Mouse (Mus musculus) cerebellum, adult 8-10 months (tissue): ENCODE results near the gene Tcf20.
"Not testable (repeated sequence)": the region's sequence is repeated elsewhere in the genome, so short reads cannot be mapped to it uniquely, and the experiment has no call there.

Experiments used
- DNase-seq: peaks from one replicate; pipeline ENCODE4 v3.0.0; 2022

The Tcf20 gene

GRCm38 (mm10) chr15:82896336-82896735, 91.3 kb downstream of the Tcf20 start:
- DNase-seq: no peak

GRCm38 (mm10) chr15:82890470-82890869, 97.2 kb downstream of the Tcf20 start:
- no peak for DNase-seq

- DNase-seq: no peak
Measured at GRCm38 (mm10) chr15:82889426-82889825, 98.2 kb downstream of the Tcf20 start.

GRCm38 (mm10) chr15:82888466-82888865, 99.2 kb downstream of the Tcf20 start:
- no peak for DNase-seq

GRCm38 (mm10) chr15:82877309-82877708, 110.4 kb downstream of the Tcf20 start:
- DNase-seq: no peak

GRCm38 (mm10) chr15:82876863-82877262, 110.8 kb downstream of the Tcf20 start:
- no peak for DNase-seq

GRCm38 (mm10) chr15:82872037-82872436, 115.6 kb downstream of the Tcf20 start:
- no peak for DNase-seq

- not testable (repeated sequence) for DNase-seq
Measured at GRCm38 (mm10) chr15:82866286-82866685, 121.4 kb downstream of the Tcf20 start.

- no peak for DNase-seq
Measured at GRCm38 (mm10) chr15:82863674-82864073, 124.0 kb downstream of the Tcf20 start.

GRCm38 (mm10) chr15:82856652-82857378, 130.9 kb downstream of the Tcf20 start:
- DNase-seq: no peak

GRCm38 (mm10) chr15:82856065-82856464, 131.6 kb downstream of the Tcf20 start:
- DNase-seq: no peak

- DNase-seq: no peak
Measured at GRCm38 (mm10) chr15:82839146-82839545, 148.5 kb downstream of the Tcf20 start.

GRCm38 (mm10) chr15:82829917-82830316, 157.8 kb downstream of the Tcf20 start:
- no peak for DNase-seq

GRCm38 (mm10) chr15:82825866-82826265, 161.8 kb downstream of the Tcf20 start:
- no peak for DNase-seq

GRCm38 (mm10) chr15:82822347-82822746, 165.3 kb downstream of the Tcf20 start:
- DNase-seq: no peak

- DNase-seq: no peak
Measured at GRCm38 (mm10) chr15:82821657-82822056, 166.0 kb downstream of the Tcf20 start.

- DNase-seq: no peak
Measured at GRCm38 (mm10) chr15:82815296-82815695, 172.4 kb downstream of the Tcf20 start.

GRCm38 (mm10) chr15:82814806-82815205, 172.9 kb downstream of the Tcf20 start:
- peak; percentile 59 for DNase-seq

- DNase-seq: no peak
Measured at GRCm38 (mm10) chr15:82814321-82814720, 173.4 kb downstream of the Tcf20 start.

- DNase-seq: no peak
Measured at GRCm38 (mm10) chr15:82810556-82810955, 177.1 kb downstream of the Tcf20 start.

- DNase-seq: no peak
Measured at GRCm38 (mm10) chr15:82809511-82809910, 178.2 kb downstream of the Tcf20 start.

GRCm38 (mm10) chr15:82806969-82807763, 180.5 kb downstream of the Tcf20 start:
- DNase-seq: no peak

- DNase-seq: peak; percentile 83
Measured at GRCm38 (mm10) chr15:82804708-82805639, 182.7 kb downstream of the Tcf20 start.
